Mouse (Mus musculus): Measurements from ENCODE around the gene Endov. TPM values are rescaled to one million over a fixed set of nuclear protein-coding genes. Genes with fewer than 3 reads are reported as not detected.

Gene Endov
- polyA plus RNA-seq, 1 experiment = 21.9 TPM

DNA sequence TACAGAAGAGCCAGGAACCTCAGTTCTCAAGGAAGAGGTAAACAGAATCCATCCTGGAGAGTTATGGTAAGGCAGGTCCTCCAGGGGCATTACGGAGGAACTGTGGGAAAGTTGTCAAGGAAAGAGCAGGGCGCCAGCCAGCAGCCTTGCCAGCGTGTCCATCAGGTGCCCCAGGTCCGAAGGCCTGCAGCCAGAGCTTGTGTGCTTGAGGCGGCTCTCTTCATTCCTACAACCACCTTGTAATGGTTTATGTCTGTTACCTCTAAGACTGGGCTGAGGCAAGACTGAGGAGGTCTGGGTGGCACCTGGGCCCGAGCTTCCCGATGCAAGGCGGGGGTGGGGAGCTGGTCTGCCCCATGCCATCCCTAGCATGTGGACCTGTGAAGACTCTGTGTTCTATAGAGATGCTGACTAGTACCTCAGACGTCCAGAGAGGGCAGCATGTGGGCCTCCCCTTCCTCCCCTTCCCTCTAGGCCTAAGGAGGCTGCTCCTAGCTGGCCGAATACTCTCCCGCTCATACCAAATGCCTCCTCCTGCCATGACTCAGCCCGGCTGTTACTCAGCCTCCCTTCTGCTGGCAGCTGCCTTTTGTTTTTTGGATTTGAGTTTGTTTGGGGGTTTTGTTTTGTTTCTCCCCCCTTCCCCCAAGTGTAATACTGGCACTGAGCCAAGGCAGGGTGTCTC is 25.7 kb downstream of the Endov start:
- DNase-seq (ENCODE audit: extremely low spot score in 1 of 2, low spot score in 1 of 2) = peak in 1 of 2 experiments; percentile 59

DNA sequence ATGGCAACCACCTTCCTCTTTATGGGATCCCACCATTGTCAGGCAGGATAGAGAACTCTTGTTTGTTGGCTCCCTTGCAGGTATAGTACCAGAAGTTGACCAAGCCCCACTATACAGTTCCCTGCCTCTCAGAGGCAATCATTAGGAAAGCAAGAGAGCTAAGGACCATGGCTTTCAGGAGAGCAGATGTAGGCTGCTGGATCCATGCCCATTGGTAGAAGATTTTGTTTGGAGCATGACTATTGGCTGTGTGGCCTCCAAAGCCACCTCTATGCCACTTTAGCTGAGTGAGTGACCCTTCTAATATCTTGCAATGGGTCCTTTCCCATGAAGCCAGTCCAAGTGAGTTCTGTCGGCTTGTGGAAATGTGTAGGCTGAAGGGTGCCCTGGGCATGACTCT is 28.2 kb downstream of the Endov start:
- no peak for DNase-seq (ENCODE audit: extremely low spot score in 1 of 2, low spot score in 1 of 2)

DNA sequence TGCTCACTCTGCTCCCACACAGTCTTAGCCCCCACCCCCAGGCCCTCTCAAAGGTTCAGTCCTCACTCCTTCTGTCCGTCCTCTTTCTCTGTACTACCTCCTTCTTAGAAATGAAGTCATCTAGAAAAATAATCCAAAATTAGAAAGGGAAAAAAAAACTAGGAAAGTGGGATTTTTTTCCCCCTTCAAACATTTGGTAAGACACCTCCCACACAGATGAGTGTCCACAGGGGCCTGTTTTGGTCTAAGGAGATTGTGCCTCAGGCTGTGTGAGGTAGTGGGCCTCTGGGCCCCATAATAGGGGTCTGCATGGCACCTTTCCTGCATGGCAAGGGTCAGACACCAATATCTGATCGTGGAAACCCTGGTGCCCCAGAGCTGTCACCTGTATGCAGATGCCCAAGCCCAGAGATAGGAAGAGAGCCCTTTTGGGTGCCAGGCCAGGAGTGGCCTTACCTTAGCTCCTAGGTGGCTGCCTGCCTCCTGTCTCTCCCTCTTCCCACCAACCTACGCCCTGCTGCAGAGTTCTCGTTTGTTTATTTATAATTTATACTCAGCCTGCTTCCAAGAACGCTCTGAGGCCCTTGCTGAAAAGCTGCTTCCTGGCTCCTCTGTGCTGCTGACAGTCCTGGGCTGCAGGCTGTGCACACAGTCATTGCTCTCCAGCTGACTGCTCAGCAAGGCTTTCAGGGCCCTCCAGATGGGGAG is 29.0 kb downstream of the Endov start:
- peak in 1 of 2 experiments; percentile 62 for DNase-seq (ENCODE audit: extremely low spot score in 1 of 2, low spot score in 1 of 2)

DNA sequence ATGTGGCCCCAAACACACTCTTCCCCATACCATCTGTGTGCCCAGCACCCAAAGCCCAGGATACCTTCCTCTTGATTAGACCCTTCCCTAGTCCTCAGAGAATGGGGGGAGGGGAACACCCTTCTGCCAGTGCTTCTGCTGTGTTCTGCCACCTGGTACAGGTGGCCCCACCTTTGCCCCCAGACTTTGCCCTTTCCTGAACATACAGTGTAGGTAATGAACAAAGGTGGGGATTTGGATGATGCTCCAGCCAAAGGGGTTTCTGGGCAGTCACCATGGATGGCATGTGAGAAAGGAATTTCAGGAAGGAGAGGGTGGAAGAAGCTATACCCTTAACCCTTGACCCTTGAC is 29.5 kb downstream of the Endov start:
- DNase-seq (ENCODE audit: extremely low spot score in 1 of 2, low spot score in 1 of 2) = no peak

DNA sequence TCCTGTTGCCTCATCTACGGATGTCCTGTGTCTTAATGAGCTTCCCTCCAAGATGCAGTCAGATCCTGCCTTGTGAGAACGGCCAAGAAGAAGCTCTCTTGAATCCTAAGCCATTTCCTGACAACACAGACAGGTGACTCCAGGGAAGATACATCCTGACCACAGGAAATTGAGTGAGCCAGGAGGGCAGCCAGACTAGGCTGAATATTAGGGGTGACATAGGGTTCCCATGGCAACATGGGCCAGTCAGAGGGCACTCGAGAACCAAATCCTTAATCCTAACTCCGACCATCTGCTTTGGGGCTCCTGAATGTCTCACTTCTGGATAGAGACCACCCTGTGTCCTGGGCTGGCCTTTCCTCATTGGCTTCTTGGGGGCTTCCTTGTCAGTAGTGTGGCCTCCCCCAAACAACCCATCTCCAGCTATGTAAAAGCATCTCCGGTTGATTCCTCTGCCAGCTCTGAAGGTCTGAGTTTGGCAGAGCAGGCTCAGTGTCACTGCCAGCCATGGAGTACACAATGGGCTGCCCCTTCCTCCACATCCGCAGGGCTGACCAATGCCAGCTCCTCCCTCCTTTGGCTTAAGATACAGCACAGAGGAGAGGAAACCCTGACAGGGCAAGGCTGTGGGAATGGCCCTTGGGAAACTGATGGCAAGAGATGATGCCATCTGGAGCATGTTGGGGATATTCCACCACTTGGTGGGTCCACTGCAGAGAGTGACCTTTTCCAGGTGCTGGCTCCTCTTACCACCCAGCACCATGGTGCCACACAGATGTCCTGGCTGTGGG is 31.0 kb downstream of the Endov start:
- no peak for DNase-seq (ENCODE audit: extremely low spot score in 1 of 2, low spot score in 1 of 2)

DNA sequence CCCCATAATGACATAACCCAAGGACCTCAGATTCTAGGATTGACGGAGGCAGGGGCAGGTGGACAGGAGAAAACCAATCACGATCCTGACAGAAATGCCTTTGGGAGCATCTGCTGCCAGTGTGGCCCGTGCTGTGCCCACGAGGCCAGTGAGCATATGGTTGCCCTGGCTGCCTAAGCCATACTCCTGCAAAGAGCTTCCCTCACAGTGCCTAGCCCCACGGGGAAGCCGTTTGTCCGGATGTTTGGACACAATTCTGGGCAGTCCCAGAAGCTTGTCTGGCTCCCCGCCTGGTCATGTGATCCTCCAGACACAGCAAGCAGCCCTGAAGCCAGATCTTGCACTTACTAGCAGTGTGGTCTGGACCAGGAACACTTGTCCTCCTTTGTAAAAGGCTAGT is 31.6 kb downstream of the Endov start:
- no peak for DNase-seq (ENCODE audit: extremely low spot score in 1 of 2, low spot score in 1 of 2)

DNA sequence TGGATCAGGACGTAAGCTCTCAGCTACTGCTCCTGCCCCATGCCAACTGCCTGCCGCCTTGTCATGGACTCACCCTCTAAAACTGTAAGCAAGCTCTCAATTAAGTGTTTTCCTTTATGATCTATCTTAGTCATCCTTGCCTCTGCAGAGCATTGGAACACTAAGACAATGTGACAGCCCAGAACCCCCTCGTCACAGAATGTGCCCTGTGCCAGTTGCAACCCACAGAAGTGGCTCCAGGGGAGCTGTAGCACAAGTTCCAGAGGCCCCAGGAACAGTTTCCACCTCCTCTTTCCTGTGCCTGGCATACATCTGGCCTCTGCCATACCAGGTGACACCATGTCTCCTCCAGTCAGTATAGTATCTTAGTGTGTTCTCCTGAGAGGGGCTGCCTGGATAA is 32.2 kb downstream of the Endov start:
- no peak for DNase-seq (ENCODE audit: extremely low spot score in 1 of 2, low spot score in 1 of 2)

DNA sequence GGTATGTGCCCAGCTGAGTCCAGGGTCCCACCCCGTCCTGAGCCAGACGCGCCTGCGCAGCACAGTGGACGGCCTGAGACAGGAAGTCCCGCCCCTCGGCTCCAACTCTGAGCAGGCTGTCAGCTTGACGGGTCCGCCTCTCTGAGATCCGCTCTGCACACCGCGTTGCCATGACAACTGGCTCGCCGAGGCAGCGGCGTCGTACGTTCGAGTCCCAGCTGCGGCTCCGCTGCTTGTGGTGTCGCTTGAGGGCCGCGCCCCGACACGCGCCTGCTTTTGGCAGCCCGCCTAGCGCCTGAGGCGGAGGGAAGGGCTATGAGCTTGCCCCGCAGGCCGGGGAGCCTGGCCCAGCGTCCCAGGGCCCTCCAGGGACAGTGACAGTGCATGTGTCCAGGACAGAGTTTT is 33.4 kb downstream of the Endov start:
- DNase-seq (ENCODE audit: extremely low spot score in 1 of 2, low spot score in 1 of 2) = peak; percentile 65 to 79

DNA sequence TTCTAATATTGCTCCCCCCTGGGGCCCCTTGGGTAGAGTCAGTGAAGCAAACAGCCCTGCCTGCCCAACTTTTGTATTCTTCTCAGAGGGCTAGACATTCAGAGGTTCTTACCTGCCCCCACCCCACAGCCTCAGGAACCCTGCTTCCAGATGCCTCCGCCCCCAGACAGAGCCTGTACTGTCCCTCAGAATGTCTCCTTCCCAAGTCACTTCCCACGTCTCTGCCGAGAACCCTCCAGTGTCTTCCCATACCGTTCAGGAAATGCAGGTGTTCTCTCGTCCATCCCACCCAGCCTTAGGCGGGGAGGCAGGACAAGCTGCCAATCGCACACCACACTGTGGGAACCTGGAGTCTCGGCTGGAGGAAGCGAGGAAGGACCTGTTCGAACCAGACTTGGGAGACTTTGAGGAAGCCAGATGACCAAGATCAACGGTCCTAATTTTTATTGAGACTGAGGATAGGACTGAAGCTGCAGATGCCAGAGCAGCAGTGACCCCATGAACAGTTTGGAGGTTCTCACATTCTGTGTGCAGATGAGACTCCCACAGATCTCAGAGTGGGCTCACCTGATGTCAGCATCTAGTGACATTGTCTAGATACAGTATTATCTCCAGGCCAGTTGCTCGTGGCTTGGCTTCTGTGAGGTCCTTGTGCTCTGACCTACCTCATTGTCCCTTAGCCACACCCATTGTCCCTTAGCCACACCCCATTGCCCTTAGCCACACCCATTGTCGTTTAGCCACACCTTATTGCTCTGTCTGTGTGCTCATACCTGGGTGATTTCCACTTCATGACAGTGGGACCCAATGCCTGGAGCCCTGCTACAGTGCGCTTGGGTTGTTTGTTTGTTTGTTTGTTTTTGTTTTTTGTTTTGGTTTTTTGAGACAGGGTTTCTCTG is 35.2 kb downstream of the Endov start:
- DNase-seq (ENCODE audit: extremely low spot score in 1 of 2, low spot score in 1 of 2) = no peak

DNA sequence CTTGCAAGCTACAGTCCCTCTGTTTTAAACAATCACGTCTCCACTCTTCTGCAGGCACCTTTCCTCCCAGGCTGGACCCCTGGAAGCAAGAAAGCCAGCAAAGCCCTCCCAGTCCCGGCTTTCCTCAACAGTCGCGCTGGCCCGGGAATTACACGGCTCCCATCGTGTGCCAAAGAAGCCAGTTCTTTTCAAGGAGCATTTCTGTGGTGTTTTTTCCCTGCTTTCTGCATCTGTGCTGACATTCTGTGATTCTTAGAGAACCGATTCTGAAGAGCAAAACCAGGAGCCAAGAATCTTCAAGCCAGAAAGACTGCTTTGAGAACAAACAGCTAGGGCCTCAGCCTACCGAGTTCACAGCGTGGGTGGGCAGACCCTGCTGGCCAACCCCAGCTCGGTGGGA is 37.8 kb downstream of the Endov start:
- no peak for DNase-seq (ENCODE audit: extremely low spot score in 1 of 2, low spot score in 1 of 2)

DNA sequence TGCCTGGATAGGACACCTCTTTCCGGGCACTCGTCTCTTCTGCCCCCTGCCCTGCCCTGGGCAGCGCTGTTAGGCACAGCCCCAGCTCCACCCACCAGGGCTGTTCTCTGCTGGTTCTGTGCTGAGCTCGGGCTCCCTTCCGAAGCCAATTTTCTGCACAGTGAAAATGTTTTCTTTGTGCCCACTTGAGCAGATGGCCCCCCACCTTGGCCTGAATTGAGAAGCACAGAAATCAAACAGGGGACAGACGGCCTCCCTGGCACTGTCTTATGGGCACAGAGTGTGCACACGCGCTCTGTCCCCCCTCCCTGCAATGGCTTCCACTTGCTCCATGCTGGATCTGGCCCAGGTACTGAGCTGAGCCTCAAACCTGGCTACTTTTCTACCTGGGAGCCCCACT is 41.3 kb downstream of the Endov start:
- DNase-seq (ENCODE audit: extremely low spot score in 1 of 2, low spot score in 1 of 2) = no peak

DNA sequence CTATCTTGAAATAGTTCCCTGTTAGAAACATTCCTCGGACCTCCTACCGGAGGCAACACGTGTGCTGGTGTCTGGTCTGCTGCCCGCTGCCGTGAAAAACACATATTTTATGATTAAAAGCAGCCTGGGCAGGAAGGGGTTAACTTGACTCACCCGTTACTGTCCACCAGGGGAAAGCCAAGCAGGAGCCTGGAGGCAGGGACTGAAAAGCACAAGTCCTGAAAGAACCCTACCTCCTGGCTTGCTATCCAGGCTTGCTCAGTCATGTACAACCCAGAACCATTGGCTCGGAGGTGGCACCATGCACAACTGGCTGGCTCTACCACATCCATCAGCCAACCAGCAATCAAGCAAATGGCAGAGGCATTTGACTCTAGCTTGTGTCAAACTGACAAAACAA is 42.6 kb downstream of the Endov start:
- no peak for DNase-seq (ENCODE audit: extremely low spot score in 1 of 2, low spot score in 1 of 2)

DNA sequence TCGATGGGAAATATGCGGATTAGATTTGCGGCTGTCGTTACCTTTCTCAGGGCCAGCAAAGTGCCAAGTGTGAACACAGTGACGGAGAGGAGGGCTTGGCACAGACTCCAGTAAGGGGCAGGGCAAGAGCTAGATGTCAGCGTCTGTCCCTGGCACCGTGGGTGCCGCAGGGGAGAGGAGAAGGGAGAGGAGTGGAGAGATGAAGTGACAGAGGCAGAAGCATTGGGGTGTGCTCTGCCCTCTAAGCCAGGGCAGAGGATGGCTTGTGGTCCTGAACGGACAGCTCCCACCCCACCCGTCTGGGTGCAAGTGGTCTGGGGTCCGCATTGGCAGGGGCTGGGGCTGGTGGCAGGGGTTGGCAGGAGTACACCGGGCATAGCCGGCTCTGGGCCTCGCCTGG is 48.8 kb downstream of the Endov start:
- no peak for DNase-seq (ENCODE audit: extremely low spot score in 1 of 2, low spot score in 1 of 2)

DNA sequence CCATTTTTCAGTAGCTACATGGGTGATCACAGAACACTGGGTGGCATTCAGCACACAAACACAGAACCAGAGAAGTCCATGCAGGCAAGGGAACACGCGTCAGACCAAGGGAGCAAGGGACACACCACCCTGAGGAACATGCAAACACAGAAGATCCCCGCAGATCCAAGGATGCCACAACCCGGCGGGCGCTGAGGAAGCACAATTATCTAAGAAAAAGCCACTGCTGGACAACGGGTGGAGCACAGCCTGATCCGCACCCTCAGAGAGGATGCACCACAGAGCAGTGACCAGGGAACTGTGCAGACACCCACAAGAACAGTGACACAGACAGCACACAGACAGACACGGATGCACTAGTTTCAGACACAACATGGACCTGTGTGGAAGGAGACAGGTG is 49.4 kb downstream of the Endov start:
- no peak for DNase-seq (ENCODE audit: extremely low spot score in 1 of 2, low spot score in 1 of 2)

DNA sequence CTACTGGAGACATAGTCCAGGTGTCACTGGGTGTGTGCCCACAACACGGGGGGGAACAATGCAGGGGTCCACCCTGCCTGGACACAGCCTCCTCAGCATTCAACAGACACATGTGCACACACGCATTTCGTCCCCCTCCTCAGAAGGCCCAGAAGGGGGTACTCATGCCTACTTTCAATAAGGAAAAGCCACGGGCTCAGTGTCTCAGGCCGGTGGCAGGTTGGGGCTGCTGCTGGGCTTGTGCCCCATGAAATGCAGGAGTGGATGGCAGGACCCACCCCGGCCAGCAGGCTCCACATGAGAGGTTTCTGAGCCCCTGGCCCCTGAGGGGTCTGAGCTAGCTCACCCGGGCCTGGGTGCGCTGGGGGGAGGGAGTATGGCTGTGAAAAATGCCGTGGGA is 49.9 kb downstream of the Endov start:
- no peak for DNase-seq (ENCODE audit: extremely low spot score in 1 of 2, low spot score in 1 of 2)

DNA sequence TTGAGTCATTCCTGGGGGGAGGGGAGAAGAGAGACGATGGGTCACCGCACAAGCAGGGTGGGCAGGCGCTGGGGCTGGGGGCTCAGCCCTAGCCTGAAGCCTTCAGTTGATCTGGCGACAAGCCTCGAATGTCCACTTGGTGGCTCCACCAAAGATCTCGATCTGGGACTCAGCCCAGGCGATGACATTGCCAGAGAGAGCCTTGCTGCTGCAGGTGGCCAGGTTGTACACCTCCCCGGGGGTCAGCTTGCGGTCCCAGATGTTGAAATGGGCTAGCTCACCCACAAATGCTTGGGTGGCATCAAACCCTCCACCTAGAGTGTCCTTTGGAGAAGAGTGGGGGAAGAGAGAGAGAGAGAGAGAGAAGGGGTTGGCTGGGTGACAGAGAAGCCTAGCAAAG is 51.2 kb downstream of the Endov start:
- no peak for DNase-seq (ENCODE audit: extremely low spot score in 1 of 2, low spot score in 1 of 2)

DNA sequence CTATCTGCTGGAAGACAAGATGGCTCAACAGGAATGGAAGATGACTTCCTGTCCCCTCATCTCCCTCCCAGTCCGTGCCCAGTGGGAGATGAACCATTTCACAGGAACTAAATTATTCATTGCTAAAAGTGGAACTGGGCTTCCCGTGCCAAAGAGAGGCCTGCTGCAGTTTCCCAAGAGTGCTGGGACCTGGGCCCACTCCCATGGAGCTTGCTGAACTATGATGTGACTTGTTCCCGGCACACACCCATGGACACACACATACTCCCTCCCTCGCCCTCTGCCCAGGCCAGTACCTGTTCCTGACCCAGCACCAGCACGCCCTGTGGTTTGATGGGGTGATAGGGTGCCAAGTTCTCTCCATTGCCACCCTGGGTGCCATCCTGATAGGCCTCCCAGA is 51.7 kb downstream of the Endov start:
- DNase-seq (ENCODE audit: extremely low spot score in 1 of 2, low spot score in 1 of 2) = no peak

DNA sequence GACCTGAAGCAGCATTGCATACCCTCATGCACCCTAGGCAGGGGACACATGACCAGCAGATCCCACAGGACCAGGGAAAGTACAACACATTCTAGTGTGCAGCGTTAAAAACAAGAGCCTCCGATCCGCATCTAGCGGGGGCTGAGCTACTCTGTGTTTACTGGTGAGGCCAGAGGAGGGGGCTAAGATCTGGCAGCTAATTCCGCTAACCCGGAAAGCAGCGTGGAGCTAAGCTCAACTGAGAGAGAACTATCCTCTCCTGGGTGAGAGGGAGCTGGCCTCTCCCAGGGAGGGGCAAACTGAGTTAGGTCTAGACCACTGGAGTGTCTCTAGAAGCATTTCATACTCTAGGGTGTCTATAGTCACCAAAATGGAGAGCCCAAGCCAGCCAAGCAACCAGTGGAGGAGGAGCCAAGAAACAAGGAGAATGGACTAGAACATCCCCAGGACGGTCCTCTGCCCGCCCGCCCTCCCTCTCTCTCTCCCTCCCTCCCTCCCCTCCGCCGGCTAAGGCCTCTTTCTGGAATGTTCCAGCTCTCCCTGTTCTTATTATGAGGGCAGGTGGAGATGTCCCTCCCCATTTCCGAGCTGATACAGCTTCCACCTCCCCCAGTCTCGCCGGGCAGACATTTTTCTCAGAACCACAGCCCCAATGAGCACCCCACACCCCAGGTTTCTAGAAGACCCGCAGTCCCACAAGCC is 52.8 kb downstream of the Endov start:
- no peak for DNase-seq (ENCODE audit: extremely low spot score in 1 of 2, low spot score in 1 of 2)

DNA sequence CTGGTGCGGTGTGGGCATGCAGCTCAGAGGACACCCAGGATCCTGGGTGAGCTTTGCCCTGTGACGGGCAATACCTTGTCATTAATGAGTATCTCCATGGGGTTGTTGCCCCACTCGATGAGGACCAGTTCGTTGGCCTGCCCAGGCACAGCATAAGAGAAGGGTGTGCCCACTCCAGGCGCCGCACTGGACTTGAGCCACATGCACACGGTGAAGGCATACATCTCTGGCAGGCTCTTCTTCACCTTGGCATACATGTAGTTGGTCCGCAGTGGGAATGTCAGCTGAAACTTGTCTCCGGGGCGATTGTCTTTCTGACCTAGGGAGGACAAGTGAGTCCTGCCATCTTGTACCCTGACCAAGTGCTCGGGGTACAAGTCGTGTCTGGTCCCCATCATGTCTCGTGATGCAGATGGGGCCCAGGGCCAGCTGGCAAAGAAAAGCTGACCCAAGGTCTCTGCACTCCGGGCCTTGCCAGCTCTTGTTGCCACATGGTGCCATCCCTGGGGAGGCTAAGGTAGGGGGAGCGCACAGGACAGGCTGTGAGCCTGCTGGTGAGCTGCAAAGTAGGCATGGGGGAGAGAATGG is 53.5 kb downstream of the Endov start:
- DNase-seq (ENCODE audit: extremely low spot score in 1 of 2, low spot score in 1 of 2) = no peak

DNA sequence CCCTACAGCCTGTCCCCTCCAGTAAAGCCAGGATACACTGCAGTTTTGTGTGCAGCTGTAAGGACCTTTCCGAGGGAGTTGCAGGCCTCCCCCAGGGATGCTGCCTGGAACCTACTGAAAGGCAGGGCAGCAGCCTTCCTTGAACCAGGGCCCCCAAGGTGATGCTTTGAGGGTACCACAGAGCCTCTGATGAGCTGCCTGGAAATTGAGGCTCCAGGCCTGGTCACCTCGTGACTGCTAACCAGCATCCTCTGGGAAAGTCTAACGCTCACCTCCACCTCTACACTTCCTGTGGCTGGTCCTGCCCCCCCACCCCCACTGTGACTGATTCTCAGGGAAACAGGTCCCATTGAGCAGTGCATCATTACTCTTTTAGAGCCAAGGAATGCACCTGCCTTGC is 54.1 kb downstream of the Endov start:
- DNase-seq (ENCODE audit: extremely low spot score in 1 of 2, low spot score in 1 of 2) = no peak
